Mouse (Mus musculus) T-cell, adult 66 days (primary cell): ENCODE results near the gene Sfrp2. TPM values are rescaled to one million over a fixed set of nuclear protein-coding genes. Genes with fewer than 3 reads are reported as not detected.

Source experiments
- total RNA-seq, 2 experiments: library from RNA; stranded (reverse); gene quantifications; 3 replicates in 1 of 2; 4 replicates in 1 of 2; pipeline ENCODE4 v1.2.4; 2023

Sfrp2 gene
- total RNA-seq = not detected

GRCm38 (mm10) chr3:83765871-83766725 is at the start of gene Sfrp2:
Sfrp2 (plus strand) TSS chr3:83766321.

Other genes with a start within 250 kb of the Sfrp2 start
- 1 to 10 TPM; 2.4 to 3.1 TPM for gene Tlr2, start 75.4 kb downstream of the Sfrp2 start, total RNA-seq